Mouse (Mus musculus): Measurements from ENCODE around the gene Higd2a. TPM values are rescaled to one million over a fixed set of nuclear protein-coding genes. Genes with fewer than 3 reads are reported as not detected.

Higd2a gene
- total RNA-seq (2021): 100 to 1,000 TPM; 148 to 150 TPM
- long read RNA-seq, experiment 1, transcript Higd2a-201 (2 exons, 648 nt): major isoform, 119 of 121 reads
- long read RNA-seq, experiment 1, partial matches to known transcripts: 2 of 121 reads
- long read RNA-seq, experiment 1, other reads (novel, unspliced or antisense): 0 of 121 reads
- long read RNA-seq, experiment 2, transcript Higd2a-201 (2 exons, 648 nt): major isoform, 131 of 131 reads
- long read RNA-seq, experiment 2, partial matches to known transcripts: 0 of 131 reads
- long read RNA-seq, experiment 2, other reads (novel, unspliced or antisense): 0 of 131 reads

DNA sequence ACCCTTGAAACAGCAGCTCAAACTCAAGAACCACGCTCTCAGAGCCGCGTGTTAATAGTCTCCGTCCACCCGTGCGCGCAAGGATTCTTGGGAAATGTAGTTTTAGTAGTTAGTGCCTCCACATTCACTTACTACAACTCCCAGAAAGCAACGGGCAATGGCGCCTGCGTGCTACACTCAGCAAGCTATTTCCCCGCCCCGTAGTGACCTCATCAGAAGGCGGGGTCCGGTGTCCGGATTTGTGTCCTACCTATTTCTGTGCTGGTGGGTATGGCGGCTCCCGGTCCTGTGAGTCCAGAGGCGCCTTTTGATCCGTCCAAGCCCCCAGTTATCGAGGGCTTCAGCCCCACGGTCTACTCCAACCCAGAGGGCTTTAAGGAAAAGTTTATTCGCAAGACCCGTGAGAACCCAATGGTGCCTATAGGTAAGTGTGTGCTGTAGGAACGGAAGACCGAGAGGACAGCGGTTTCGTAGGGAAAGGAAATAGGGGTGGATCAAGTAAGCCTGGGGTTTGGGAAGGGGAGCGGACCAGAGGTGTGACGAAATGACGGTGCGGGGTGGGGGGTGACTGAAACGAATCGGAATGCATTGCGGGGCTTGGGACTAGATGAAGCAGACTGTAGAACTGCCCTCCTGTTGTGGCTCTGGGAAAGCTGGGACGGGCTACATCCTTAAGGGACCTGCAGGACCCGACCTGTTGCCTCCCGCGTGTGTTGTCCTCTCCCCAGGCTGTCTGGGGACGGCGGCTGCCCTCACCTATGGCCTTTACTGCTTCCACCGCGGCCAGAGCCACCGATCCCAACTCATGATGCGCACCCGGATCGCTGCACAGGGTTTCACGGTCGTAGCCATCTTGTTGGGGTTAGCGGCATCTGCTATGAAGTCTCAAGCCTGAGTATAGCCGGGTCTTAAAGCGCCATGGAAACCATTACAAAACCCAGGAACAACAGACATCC, at the start of gene Higd2a, which contains the start of gene Nop16:
TSS of gene Higd2a (plus strand) at position 212 of the 956 bp plus-strand sequence.
TSS of gene Nop16 (minus strand) at position 95 of the 956 bp plus-strand sequence.
- peak; percentile 97 for DNase-seq
- no peak for TF ChIP-seq CTCF (IDR thresholded peaks at IDR 0.05)
- intact Hi-C loops (cut with DNase I): loop anchor here (1.0 kb wide), 1 partner anchor 31 kb away; the partner anchor contains the start of gene Faf2
- Histone ChIP-seq H3K4me3 (peak within 1 kb of the TSS; percentile 83), H3K27ac (peak within 1 kb of the TSS; percentile 95)

DNA sequence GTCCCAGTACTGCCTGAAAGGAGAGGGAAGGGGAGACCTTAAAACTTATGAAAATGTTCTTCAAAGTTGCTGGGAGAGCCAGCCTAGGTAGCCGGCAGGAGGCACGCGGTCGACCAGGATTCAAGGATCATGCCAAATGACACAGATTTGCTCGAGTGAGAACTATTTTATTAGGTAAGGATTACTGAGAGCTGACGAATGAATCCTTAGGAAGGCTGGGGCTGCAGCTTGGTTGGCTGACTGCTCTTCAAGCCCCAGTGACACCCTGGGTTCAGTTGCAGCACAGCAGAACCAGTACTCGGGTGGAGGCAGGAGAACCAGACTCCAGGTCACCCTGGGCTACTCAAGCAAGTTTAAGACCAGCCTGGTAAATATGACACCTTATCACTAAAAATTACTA, 42.0 kb upstream of the Higd2a start:
- TF ChIP-seq CTCF (IDR thresholded peaks at IDR 0.05): no peak
- no peak for DNase-seq
- Histone ChIP-seq H3K27ac (no peak overlapping the region), H3K4me3 (no peak overlapping the region)
- intact Hi-C loops (cut with DNase I): no loop called here

DNA sequence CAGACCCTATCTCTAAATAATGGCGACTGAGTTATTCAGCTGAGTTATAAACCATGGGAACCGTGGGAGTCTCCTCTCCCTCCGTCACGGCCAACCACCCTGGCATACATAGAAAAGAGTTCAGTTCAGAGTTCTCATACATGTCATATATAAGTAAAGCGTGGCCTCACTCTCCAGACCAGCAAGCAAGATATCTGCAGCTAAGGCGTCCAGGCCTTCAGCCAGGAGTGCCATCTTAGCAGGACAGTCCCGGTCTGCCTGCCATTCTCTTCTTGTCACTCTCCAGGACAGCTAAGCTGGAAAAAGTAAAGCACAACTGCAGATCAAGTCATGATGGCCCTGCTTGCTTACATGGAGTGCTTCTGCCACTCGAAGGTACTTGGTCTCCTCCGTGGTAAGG, 33.8 kb upstream of the Higd2a start:
- Histone ChIP-seq H3K4me3 (peak overlapping the region; percentile 33; the same call in 1 of the 2 replicates), H3K27ac (peak overlapping the region; percentile 91)
- DNase-seq: peak; percentile 34
- TF ChIP-seq CTCF (IDR thresholded peaks at IDR 0.05): no peak
- intact Hi-C loops (cut with DNase I): no loop called here

GRCm38 (mm10) chr13:54556796-54557195, 33.2 kb upstream of the Higd2a start:
- no peak for TF ChIP-seq CTCF (IDR thresholded peaks at IDR 0.05)
- intact Hi-C loops (cut with DNase I): no loop called here
- Histone ChIP-seq H3K4me3 (peak overlapping the region; percentile 33; the same call in 1 of the 2 replicates), H3K27ac (peak overlapping the region; percentile 91)
- DNase-seq: peak; percentile 89

DNA sequence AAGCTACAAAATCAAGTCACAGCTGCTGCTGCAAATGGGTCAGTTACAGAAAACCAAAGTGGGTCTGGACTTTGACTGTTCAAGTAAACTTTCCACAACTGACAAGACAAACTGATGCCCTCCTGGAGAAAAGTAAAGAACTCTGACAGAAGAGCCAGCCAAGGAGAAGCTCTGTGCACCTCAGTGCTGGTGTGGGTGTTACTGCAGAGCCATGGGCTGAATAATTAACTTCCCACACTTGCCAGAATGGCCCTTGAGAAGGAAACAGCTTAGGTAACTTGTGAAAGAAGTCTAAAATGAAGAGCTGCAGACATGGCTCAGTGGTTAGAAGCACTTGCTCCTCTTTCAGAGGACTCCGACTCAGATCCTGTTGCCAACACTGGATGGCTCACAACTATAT, 32.4 kb upstream of the Higd2a start:
- Histone ChIP-seq H3K4me3 (no peak overlapping the region), H3K27ac (peak overlapping the region; percentile 91)
- intact Hi-C loops (cut with DNase I): no loop called here
- no peak for DNase-seq
- no peak for TF ChIP-seq CTCF (IDR thresholded peaks at IDR 0.05)

GRCm38 (mm10) chr13:54559656-54560055, 30.4 kb upstream of the Higd2a start:
- Histone ChIP-seq H3K27ac (no peak overlapping the region; the same call in 1 of the 2 replicates), H3K4me3 (no peak overlapping the region)
- TF ChIP-seq CTCF (IDR thresholded peaks at IDR 0.05): no peak
- intact Hi-C loops (cut with DNase I): loop anchor here (5.0 kb wide), 1 partner anchor 63 kb away; the partner anchor contains the start of gene Faf2
- DNase-seq: no peak

GRCm38 (mm10) chr13:54560608-54561007, 29.4 kb upstream of the Higd2a start:
- intact Hi-C loops (cut with DNase I): loop anchor here (5.0 kb wide), 1 partner anchor 62 kb away; the partner anchor contains the start of gene Faf2
- Histone ChIP-seq H3K27ac (no peak overlapping the region), H3K4me3 (no peak overlapping the region)
- no peak for TF ChIP-seq CTCF (IDR thresholded peaks at IDR 0.05)
- no peak for DNase-seq

DNA sequence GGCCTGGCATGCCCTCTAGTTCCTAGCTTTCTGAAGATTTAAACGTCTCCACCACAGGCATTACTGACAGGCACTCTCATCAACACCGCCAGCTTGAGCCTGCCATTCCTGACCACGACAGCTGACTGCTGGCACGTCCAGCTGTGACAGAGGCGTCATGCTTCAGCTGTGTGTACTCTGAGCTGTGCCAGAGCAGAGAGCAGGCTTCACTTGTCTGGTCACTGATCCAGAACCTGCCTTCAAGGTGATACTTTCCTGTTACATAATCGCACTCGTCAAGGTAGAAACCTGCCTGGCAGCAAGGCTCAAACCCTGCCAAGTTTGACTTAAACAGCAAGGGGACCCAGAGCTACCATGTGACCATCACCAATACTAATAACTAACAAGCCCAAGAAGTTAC, 27.4 kb upstream of the Higd2a start:
- TF ChIP-seq CTCF (IDR thresholded peaks at IDR 0.05): no peak
- intact Hi-C loops (cut with DNase I): loop anchor here (5.0 kb wide), 1 partner anchor 60 kb away; the partner anchor contains the start of gene Faf2
- DNase-seq: peak; percentile 69
- no peak overlapping the region for H3K4me3 ChIP-seq
- H3K27ac ChIP-seq: peak overlapping the region; percentile 72

DNA sequence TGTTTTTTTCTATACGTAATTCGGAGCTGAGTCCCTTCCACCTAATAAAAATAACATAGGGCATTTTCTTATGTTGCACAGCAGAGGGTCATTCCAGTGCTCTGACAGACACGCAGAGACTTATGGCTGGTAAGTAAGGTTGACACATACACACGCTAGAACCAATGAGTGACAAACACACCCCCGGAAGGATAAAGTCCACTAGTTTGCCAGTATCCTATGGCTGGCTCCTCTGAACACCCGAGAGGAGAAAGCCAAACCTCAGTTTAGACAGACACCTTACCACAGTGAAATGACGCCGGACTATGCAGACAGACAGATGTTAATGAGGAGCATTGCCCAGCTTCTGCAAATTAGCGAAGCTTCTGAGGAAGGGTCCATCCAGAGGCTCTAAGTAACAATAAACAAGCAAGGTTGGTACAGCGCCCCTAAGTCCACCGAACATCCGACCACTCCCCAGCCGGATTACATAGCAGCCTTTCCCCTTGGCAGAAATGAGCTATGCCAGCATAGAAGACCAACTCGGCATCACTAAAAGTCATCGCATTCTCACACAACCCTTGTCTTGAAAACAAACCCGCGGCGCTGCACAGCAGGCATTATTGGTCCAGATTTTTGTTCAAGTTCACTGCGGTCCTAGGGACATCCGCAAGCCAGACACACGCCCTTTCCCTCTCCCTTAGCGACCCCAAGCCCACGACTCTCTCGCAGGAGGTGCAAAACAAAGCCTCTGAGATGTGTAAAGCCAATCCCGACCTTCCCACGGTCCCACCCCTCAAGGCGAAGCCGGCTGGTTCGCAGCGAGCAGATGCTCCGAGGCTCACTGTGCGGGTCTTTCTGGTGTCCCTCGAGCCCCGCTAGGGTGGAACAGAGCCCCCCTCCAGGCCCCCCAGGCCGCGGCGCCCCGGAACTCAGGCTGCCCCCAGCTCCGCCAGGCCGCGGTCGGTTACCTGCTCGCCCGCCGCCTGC, 25.5 kb upstream of the Higd2a start:
- DNase-seq: no peak
- no peak for TF ChIP-seq CTCF (IDR thresholded peaks at IDR 0.05)
- intact Hi-C loops (cut with DNase I): loop anchor here (5.0 kb wide), 2 partner anchors 58 to 97 kb away; partner anchors contain the start of genes Faf2 and Thoc3
- Histone ChIP-seq H3K4me3 (peak overlapping the region; percentile 86), H3K27ac (peak overlapping the region; percentile 98)

DNA sequence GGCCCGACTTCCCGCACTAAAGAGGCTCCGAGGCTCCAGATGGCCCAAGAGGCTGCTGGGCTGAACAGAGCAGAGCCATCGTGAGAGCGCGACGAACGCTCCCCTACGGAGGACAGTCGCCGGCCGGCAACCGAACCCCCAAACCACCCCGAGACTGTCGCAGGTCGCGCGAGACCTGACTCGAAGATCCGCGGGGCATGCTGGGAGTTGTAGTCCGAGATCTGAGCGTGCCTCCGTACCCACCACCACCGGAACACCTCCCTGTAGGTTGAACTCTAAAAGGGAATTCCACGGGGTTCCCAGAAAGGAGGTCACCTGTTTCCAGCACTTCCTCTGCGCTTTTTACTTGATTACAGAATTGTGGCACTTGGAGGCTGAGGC, 24.8 kb upstream of the Higd2a start, which contains the start of gene 4833439L19Rik:
TSS of gene 4833439L19Rik (minus strand) at position 235 of the 381 bp plus-strand sequence.
- TF ChIP-seq CTCF (IDR thresholded peaks at IDR 0.05): no peak

More for the DNA sequence above, 24.8 kb upstream of the Higd2a start, which contains the start of gene 4833439L19Rik:
- Histone ChIP-seq H3K4me3 (peak within 1 kb of the TSS; percentile 86), H3K27ac (peak within 1 kb of the TSS; percentile 98)
- intact Hi-C loops (cut with DNase I): loop anchor here (5.0 kb wide), 1 partner anchor 98 kb away; the partner anchor contains the start of gene Thoc3
- peak; percentile 97 for DNase-seq

Measured in gastrocnemius, adult 2 months (tissue).